Mouse (Mus musculus) right cerebral cortex, postnatal 14 days (tissue): Measurements from ENCODE around the gene Klhl29.

Source experiments
- DNase-seq: peaks from one replicate; pipeline ENCODE4 v3.0.0; 2022

The Klhl29 gene

DNA sequence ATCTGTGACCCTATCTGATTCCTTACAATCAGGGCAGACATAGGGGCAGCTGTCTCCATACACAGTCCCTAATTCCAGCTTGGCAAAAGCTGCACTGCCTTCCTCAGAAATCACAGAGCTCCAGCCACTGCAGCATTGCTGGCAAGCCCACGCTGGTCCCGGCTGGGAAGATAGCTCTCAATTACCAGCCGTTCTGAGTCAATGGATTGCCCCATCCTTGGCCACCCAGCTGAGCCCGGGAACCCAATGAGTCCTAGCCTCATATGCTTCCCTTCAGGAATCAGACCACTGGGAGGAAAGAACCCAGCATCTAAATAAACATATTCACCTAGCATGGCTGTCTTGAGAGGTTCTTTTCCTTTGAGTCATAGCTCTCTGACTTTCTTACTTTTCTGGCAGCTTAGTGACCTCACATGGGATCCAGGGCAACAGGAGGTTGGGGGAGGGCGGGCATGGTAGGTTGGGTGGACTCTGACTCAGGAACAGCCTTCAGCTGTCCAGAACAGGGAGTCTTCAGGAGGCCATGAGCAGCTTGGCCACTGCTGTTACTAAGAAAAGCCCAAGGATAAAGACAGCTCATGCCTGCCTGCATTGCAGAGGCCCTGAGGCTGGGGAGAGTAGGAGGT is 198.7 kb downstream of the Klhl29 start:
- DNase-seq, result no peak

DNA sequence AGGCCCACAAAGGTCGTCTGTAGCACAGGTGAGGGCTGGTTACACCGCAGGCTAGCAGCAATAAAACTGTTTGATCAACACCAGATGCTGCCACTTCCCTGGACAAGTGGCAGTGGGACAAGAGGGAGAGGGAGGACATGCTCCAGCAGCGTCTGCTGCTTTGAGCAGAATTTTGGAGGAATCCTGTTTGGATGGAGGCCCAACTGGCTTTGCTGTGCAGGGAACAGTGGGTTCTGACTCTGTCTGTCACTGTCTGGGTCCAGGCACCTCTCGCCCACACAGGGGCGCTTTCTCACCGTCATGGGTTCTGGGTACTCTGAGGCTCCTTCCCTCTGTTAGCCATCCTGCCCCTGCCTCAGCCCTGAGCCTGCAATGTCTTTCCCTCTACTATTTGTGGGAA is 209.3 kb downstream of the Klhl29 start:
- no peak for DNase-seq

DNA sequence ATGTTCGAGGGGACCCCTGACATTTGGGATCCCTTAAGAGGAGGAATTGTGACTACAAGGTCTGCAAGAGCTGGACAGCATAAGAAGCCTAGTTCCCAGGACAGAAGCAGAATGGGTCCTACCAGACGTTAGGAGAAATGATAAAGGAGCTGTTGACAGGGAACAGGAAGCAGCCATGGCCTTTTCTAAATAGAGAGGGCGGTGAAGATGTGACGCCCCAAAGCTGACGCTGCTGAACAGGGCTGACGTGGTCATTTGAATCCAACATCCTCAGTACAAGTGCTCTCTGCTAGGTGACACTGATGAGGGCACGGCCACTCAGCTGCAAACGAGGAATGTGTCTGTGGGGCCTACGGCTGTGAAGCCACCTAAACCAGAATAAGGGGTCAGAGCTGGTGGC is 210.1 kb downstream of the Klhl29 start:
- no peak for DNase-seq

DNA sequence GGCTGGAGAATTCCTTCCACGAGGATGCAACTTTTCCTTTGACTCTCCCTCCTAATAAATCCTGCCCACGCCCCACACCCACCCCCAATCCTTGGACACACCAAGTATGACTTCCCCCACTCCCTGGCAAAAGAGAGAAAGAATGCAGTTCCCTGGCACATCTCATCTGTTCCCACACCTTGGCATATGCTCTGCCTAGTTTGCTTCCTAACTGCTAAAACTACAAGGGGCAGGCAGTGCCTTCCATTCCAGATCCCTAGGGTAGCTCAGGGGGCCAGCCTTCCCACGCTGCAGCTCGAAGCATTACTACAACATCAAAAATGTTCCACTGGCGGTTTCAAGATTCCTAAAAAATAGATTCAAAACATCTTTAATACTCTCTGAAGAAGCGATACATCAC is 212.8 kb downstream of the Klhl29 start:
- DNase-seq, result no peak

DNA sequence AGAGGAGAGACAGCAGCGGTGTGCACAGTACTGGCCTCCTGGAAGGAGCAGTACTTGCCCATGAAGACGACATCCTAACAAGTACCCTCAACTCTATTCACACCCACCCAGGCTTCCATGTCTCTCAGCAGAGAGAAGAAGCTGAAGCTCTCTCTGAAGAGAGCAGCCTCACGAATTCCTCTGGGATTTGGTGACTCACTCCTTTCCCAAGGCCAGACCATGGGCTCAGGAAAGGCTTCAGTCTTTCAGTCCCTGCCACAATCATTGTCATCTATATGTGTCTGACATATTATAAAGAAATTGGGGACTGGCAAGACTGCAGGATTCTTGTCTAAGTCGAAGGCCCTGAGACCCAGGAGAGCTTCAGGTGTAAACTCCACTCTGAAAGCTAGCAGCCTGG is 213.9 kb downstream of the Klhl29 start:
- no peak for DNase-seq

DNA sequence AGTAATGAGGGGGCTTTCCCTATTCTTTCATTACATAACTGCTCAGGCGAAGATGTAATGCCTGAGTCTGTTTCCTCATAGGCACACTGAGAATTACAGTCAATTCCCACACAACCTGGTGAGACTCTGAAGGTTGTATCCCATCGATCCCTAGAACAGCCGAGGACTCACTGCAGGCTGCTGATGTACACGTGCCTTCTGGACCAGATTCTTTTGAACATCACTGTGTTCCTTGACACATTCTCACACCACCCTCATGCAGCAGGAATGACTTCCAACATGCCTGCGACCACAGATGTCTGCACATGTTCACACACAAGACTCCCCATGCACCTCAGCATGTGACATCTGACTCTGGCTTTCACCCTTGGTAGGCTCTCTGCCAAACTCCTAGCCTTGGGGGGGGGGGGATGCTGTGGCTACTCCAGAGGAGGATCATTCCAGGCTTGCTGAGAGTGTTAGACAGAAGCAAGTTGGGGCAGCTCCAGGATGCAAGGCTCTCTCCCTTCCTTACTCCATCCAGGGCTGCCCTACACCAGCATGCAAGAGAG is 217.5 kb downstream of the Klhl29 start:
- no peak for DNase-seq

DNA sequence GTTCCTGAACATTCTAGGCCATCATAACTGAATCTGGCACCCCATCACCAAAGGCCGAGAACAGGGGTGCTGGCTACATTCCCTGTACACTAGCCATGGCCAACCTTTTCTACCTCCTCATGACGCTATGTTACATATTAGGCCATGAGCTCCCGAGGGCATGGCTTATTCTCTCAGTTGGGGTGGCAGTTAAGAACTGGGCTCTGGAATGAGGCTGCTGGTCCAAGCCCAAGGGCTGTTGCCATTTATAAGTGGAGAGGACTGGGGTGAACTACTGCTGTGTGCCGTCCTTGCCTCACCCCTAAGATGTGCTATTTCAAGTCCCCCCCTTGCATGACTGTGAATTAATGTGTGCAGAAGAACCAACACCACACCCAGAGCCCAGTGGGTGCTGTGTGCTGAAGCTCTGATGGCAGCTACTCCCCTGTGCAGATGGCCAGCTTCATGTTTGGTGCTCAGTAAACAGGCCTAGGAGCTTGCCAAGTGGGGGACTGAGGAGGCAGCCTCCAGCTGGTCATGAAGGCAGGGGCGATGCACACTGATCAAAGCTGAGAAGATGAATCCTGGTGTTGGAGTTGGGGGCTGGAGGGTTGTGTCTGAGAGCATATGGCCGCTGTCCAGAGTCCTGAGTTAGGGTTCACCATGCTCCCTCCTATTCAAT is 218.3 kb downstream of the Klhl29 start:
- DNase-seq, result peak; percentile 45

DNA sequence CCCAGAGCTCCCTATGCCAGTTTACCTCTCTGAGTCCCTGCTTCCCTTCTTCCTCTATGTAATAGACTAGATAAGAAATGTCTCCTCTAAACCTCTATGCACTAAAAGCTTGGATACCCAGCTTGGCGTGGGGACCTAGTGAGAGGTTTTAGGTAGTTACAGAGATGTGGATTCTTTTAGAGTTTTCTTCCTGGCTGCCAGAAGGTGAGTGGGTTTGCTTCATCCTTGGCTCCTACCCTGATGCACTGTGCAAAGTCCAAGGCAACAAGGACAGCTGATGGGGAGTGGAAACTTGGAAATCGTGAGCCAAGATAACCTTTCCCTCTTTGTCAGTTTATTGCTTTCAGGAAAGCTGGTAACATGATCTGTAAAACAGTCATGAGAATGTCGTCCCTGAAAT is 220.3 kb downstream of the Klhl29 start:
- no peak for DNase-seq

DNA sequence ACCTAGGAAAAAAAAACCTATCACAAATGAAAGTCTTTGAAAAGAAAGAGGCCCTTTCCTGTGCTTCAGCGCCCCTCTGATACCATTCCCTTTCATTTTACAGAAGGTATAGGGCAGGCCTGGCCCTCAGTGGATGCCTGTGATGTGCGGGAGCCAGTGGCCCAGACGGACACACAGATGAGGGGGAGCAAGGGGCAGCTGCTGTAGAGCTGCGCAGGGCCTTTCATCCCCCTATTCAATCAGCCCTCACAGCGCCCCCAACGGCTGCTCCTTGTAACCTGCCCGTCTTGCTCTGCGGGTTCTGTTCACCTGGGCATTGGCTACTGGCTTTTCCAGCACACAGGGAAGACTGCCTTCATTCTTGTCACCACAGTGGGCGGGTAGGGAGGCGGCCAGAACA is 223.6 kb downstream of the Klhl29 start:
- no peak for DNase-seq

DNA sequence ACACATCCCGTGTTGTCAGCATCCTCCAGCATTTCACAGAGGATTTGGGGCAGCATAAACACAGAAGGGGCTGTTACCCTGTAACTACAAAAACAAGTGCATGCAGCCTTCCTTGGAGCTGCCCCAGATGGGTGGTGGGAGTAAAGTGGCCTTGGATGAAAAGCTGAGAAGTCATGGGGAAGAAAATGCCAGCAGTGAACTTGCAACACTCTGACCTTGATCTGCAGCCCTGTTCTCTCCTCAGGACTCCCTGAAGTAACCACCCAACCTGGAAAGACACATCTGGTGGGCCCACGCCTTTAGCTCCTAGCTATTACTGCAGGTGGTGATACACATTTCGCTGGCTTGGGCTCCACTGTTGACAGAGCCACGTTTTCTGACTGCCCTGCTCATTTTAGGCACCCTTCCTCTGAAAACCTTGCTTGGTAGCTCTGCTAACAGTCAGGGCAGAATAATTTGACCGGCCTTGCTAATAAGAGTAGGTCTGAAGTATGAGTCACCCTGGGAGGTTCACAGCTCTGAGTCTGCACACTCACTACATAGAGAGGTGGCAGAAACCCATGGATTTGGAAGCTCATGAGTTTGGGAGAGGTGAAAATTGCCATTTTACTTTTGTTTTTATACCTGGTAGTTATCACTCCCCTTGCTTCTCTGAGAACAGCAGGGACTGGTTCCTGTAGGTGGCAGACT is 228.0 kb downstream of the Klhl29 start:
- no peak for DNase-seq

DNA sequence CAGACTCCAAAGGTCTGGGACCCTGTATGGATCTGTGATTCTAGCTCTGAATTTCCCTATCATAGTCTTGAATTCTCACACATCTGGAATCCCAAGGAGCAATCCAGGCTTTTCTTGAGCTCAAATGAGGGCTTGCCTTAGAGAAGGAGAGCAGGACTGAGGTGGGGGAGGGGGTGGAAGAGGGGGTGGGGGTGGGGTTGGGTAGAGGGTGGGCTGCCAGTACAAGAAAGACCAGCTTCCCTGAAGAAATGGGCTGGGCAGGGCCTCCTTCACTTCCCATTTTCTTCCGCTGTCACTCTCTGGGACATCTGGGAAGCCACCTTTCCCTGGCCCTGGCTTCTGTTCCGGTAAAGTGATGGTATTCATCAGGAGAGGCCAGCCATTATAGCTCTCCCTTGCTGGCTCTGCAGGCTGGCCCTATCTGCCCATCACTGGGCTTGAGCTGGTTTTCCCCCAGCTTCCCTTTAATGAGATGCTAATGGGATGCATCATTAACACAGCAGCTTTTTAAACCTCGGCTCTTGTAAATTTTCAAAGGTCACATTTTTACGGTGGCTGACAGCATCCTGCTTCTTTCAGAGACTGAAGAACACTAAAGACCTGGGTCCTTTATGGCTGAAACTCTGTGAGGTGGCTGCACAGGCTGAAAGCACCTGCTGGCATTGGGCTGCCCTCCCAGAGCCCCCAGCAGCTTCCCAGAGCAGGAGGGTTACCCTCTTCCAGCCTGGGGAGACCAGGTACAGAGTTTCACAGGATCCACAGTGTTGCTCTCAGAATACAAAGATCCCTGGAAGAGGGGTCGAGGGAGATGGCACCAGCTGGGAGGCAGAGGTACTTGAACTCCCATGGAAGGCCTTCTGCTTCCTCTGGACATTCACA is 231.3 kb downstream of the Klhl29 start:
- no peak for DNase-seq

DNA sequence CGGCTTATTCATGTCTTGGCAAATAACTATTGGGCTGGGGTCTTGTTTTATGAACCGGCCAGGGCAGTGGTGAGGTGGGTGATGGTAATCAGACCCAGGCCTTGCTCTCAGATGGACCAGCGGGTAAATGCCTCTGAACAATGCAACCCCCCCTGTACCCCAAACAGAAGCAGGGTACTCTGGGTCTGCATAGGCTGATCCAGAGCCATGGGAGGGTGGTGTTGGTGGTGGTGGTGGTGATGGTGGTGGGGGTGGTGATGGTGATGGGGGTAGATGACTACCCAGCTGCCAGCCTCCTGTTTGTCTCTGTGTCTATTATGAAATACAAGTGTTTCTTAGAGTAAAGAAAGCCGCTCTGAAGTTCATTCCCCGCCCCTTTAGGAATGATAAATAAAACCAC is 232.3 kb downstream of the Klhl29 start:
- DNase-seq, result no peak

DNA sequence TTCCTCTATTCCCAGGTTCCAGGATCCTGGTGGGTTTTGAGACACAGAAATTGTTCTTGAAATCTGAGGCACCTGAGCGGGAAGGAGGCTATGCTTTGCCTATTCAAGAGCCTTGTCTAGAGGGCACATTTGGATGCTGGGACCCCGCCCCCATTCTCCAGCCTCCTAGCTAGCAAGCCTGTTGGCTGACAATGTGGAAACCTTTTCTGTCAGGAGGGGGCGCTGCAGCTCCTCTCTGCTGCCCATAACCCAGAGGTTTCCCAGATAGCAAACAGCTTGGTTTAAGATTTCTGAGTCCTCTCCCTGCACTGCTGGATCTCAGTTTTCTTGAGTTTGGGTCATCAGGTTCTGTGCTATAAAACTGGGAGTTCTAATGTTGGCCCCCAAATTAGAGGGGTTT is 232.7 kb downstream of the Klhl29 start:
- DNase-seq, result peak; percentile 90

DNA sequence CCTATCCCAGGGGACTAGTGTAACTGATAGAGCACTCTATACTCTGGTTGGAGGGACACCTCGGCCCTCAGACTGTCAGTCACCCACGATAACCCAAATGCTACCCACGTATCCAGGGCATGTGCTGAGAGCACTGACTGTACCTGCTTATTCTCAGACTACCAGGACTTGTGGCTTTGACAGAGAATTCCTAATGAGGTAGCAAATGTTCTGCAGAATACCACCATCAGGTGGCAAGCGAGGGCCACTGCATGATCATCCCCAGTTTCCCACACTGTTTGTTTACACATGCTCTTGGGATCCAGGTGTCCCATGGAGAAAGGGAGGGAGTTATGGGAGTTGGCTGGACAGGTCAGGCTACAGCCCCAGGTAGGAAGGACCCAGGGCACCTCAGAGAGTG is 234.4 kb downstream of the Klhl29 start:
- DNase-seq, result no peak

DNA sequence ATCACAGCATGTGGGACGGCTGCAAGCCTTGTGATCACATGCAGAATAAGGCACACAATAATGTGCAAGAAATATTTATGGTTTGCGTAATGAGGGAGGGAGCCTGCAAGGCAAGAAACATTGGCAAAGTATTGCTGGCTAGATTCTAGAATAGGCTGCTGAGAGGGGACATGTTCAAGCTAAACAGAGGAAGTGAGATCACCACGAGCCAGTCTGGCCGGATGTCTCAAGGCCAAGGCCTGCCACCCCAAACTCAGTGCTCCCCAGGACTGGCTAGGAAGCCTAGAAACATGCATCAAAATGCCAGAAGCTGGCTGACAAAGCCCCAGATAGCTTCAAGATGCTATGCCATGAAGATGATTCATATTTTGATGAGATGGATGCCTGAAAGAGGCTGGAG is 236.2 kb downstream of the Klhl29 start:
- DNase-seq, result no peak

DNA sequence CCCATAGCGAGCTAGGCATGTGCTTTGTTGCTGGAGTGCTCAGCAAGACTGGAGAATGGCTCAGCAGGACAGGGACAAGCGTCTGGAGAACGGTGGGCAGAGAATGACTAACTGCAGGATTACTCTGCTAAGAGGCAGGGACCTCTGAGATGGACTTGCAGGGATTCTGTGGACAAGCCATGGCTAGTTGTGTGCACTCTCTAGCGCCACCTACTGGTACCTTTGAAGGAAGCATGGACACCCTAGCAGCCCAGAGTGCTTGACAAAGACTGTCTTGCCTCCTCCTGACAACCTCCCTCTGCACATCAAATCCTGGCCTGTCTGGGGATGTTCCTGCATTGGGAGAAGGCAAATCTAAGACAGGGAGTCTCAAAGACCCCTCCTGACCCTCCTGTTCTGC is 239.2 kb downstream of the Klhl29 start:
- peak; percentile 56 for DNase-seq

DNA sequence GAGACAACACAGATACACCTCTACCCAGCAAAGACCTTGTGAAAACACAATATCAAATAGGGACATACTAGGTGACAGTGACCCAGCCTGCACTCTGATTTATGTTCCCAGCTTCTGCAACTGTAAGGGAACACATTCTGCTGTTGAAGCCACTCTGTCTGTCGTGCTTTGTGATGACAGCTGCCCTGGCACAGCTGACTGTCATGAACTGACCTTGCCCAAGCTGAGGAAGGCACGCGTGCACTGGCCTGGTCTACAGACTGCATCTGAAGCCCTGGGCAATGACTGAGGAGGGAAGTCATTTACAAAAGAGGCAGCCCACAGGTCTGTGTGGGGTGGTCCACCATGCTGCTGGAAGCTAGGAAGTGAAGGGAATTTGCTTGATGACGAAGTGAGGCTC is 246.3 kb downstream of the Klhl29 start:
- no peak for DNase-seq

DNA sequence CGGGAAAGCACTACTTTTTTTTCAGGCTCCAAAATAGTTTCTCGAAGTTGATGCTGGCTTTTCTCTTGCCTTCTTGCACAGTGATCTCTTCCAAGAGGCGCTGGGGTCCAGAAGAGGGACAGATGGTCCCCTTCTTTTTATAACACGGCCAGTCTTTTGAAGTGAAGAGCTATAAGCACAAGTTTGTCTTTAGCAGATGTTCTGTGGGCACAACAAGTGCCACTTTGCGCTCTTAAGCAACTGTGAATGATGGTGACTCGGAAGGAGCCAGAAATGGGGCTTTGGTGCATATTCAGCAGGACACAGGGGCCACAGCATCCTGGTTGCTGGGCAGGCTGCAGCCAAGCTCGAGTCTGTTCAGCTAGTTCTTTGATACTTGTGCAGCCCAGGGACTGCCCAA is 249.6 kb downstream of the Klhl29 start:
- no peak for DNase-seq

DNA sequence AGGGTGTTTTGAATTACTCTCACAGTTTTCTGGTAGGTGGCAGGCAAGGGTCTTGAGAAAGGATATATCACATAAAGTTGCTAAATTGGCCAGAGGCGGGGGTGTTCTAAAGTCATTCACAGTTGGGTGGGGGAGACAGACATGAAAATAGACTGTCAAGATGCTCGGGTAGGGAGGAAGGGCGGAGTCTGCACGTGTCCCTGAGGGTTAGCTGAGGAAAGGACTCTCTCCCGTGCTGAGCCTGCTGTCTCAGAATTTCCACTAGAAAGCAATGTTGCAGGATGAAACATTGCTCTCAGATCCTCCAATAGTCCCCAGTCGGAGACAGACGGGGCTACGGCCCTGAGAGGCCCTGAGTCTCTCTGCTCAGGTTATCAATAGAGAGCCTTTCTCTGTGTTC is 252.5 kb downstream of the Klhl29 start:
- DNase-seq, result peak; percentile 47

DNA sequence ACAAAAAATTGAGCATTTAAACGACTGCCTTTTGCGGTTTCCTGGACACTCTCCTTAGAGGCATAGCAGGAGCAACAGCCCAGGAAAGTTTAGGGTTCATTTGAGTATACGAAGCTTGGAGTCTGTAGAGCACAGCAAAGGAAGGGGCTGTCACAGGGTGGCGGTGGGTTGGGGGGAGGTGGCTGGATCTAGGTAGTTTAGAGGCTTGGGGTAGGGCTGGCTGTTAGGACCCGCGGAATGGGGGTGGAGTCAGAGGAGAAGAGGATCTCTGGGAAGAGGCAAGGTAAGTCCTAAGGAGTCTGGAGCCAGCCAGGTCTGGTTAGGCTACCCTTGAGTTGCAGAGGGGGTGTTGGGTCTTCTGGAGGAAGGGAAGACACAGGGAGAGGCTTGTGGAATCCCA is 255.2 kb downstream of the Klhl29 start:
- DNase-seq, result no peak

DNA sequence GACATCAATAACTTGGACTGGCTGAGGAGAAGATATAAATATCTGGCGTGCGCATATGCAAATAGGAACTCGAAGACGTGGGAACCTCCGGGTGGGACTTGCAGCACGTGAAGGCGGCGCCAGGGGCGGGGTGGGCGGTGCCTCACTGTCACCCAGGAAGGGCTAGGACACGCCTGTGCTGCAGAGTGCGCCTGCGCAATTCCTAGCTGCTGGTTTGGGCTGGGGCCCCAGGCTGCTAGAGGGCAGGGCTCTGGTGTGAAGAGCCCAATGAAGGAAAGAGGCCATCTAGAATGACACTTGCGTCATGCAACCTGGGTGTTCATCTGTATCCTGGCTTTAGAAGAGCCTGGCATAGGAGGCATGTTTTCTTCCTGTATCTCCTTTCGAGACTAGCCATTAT is 255.8 kb downstream of the Klhl29 start:
- DNase-seq, result peak; percentile 96

DNA sequence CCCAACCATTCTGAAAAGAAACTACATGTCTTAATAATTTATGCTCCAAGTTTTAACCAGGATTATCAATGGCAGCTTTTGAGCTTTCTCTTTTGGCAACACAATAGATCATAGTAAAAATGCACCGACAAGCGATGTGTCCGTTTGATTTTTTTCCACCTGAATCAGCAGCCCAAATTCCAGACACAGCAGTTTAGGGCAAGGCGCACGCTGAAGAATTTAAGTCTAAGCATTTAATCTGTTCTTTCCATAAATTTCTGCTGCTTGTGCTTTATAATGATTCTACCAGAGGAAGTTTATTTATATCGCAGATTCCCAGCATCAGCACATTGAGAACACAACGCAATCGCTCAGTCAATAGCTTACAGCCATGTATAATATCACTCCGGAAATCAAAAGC is 256.2 kb downstream of the Klhl29 start:
- DNase-seq, result no peak

DNA sequence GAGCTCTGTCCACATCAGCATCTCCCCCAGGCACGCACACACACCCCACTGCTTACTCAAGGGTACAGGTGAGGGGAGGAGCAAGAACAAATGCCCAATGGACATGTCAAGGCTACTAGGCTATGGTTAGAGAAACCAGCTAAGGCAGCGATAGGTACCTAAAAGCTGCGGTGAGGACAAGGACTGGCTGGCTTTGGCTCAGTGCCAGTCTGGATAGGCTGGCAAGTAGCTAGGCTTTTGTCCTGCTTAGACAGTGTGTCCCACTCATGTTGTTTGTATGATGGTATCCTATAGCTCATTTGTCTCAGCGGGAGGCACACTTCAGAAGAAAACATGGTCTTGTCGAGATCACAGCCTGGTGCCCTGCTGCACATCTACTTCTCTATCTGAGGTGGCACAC is 258.9 kb downstream of the Klhl29 start:
- DNase-seq, result no peak
